8 mouse cellular contexts compared by ENCODE assay signal in genomic region chr14:25713443-25713842, GRCm38 (mm10). TPM values are rescaled to one million over a fixed set of nuclear protein-coding genes. Genes with fewer than 3 reads are reported as not detected.
DNase-seq lines count a peak whose midpoint lies in the region; ATAC-seq and TF ChIP-seq lines count a peak whose summit lies in the region.

No protein-coding gene starts in this region.

- no peaks in the 10 kb centered on the region for H3K4me1 ChIP-seq in forebrain, embryonic 16.5 days (replicated peaks; ENCODE audit: control insufficient read depth, insufficient read depth, low read length)
- H3K4me1 ChIP-seq in forebrain, embryonic 11.5 days (replicated peaks; ENCODE audit: control insufficient read depth, insufficient read depth, low read length), result 0 out of 2 replicates have a peak, but pooled peaks cover 2% of the 10 kb centered on the region
- peaks cover 28% of the 10 kb centered on the region for H3K4me1 ChIP-seq in lung, embryonic 14.5 days (ENCODE audit: insufficient read depth)
- H3K4me1 ChIP-seq in olfactory bulb, adult 2 months (ENCODE audit: control insufficient read depth, insufficient read depth, low read length), result peaks cover 17% of the 10 kb centered on the region
- H3K4me1 ChIP-seq in kidney, embryonic 16.5 days (ENCODE audit: insufficient read depth, low read length), result peaks cover 56% of the 10 kb centered on the region

- H3K9ac ChIP-seq in forebrain, embryonic 16.5 days (replicated peaks; ENCODE audit: low read depth, low read length), result no peak overlapping the region
- no peak overlapping the region for H3K9ac ChIP-seq in forebrain, embryonic 11.5 days (ENCODE audit: low read length)
- H3K9ac ChIP-seq in lung, embryonic 14.5 days, result no peak overlapping the region
- no peak overlapping the region for H3K9ac ChIP-seq in kidney, embryonic 16.5 days (replicated peaks; ENCODE audit: low read length)

- no peaks in the 10 kb centered on the region for H3K27me3 ChIP-seq in forebrain, embryonic 16.5 days (replicated peaks; ENCODE audit: control insufficient read depth, insufficient read depth, low read length)
- no peaks in the 10 kb centered on the region for H3K27me3 ChIP-seq in forebrain, embryonic 11.5 days (ENCODE audit: control insufficient read depth, insufficient read depth, low read length)
- no peaks in the 10 kb centered on the region for H3K27me3 ChIP-seq in lung, embryonic 14.5 days (ENCODE audit: insufficient read depth, low read length)
- H3K27me3 ChIP-seq in kidney, embryonic 16.5 days (ENCODE audit: insufficient read depth, low read length), result no peaks in the 10 kb centered on the region

- DNase-seq in forebrain, embryonic 11.5 days (ENCODE audit: low spot score), result no peak
- peak; percentile 61 for DNase-seq in lung, embryonic 14.5 days
- no peak for DNase-seq in lung, postnatal 10 days
- DNase-seq in brain, adult 2 months (ENCODE audit: low read depth, low spot score), result peak; percentile 67
- no peak for DNase-seq in urinary bladder, postnatal 25 days (ENCODE audit: low spot score)

- peak; percentile 67 for TF ChIP-seq CTCF in lung, embryonic 14.5 days (IDR thresholded peaks at IDR 0.05; ENCODE audit: low read depth)
- peak; percentile 40; the same call in 1 of the 2 replicates for TF ChIP-seq CTCF in olfactory bulb, adult 2 months (IDR thresholded peaks at IDR 0.05; ENCODE audit: insufficient read depth, low read depth, low read length)

- H3K27ac ChIP-seq in forebrain, embryonic 16.5 days (ENCODE audit: low read length), result no peak overlapping the region
- no peak overlapping the region for H3K27ac ChIP-seq in forebrain, embryonic 11.5 days (ENCODE audit: low read depth, low read length)
- H3K27ac ChIP-seq in lung, embryonic 14.5 days (ENCODE audit: low read depth), result no peak overlapping the region
- H3K27ac ChIP-seq in olfactory bulb, adult 2 months (ENCODE audit: insufficient read depth, low read depth, low read length), result no peak overlapping the region
- H3K27ac ChIP-seq in kidney, embryonic 16.5 days (ENCODE audit: low read length), result no peak overlapping the region

- no peak overlapping the region for H3K4me3 ChIP-seq in forebrain, embryonic 16.5 days (replicated peaks; ENCODE audit: low read length)
- H3K4me3 ChIP-seq in forebrain, embryonic 11.5 days (ENCODE audit: low read depth, low read length), result no peak overlapping the region
- H3K4me3 ChIP-seq in lung, embryonic 14.5 days (ENCODE audit: low read depth, low read length), result no peak overlapping the region
- no peak overlapping the region for H3K4me3 ChIP-seq in olfactory bulb, adult 2 months (ENCODE audit: insufficient read depth, low read depth, low read length)
- no peak overlapping the region for H3K4me3 ChIP-seq in kidney, embryonic 16.5 days (ENCODE audit: low read length)

- no peaks in the 10 kb centered on the region for H3K36me3 ChIP-seq in forebrain, embryonic 16.5 days (ENCODE audit: control insufficient read depth, insufficient read depth)
- no peaks in the 10 kb centered on the region for H3K36me3 ChIP-seq in forebrain, embryonic 11.5 days (ENCODE audit: control insufficient read depth, insufficient read depth, low read length)
- peaks cover 24% of the 10 kb centered on the region; the same call in 1 of the 2 replicates for H3K36me3 ChIP-seq in lung, embryonic 14.5 days (ENCODE audit: insufficient read depth)
- H3K36me3 ChIP-seq in kidney, embryonic 16.5 days (ENCODE audit: insufficient read depth, low read length), result no peaks in the 10 kb centered on the region

- no peak for TF ChIP-seq POLR2A in olfactory bulb, adult 2 months (IDR thresholded peaks at IDR 0.05; ENCODE audit: insufficient read depth, low read depth, low read length)

- no peak overlapping the region for H3K4me2 ChIP-seq in forebrain, embryonic 16.5 days (ENCODE audit: low read length)
- no peak overlapping the region for H3K4me2 ChIP-seq in forebrain, embryonic 11.5 days (ENCODE audit: low read depth, low read length, severe bottlenecking)
- H3K4me2 ChIP-seq in lung, embryonic 14.5 days, result no peak overlapping the region
- H3K4me2 ChIP-seq in kidney, embryonic 16.5 days (replicated peaks; ENCODE audit: low read depth, low read length), result no peak overlapping the region

- ATAC-seq in forebrain, embryonic 16.5 days, result peak; percentile 68
- ATAC-seq in forebrain, embryonic 11.5 days (replicated peaks; ENCODE audit: low FRiP score), result no peak
- no peak for ATAC-seq in lung, embryonic 14.5 days (ENCODE audit: insufficient read depth)
- no peak for ATAC-seq in kidney, embryonic 16.5 days (ENCODE audit: low FRiP score, low TSS enrichment)

- H3K9me3 ChIP-seq in forebrain, embryonic 16.5 days (ENCODE audit: control insufficient read depth, low read length), result no peaks in the 10 kb centered on the region
- H3K9me3 ChIP-seq in forebrain, embryonic 11.5 days (ENCODE audit: control insufficient read depth, low read length), result no peaks in the 10 kb centered on the region
- H3K9me3 ChIP-seq in lung, embryonic 14.5 days (ENCODE audit: low read depth, low read length), result no peaks in the 10 kb centered on the region
- H3K9me3 ChIP-seq in kidney, embryonic 16.5 days (ENCODE audit: low read length), result no peaks in the 10 kb centered on the region

- 15% methylated on average over 4 of the region's 4 CpGs for WGBS in forebrain, embryonic 16.5 days
- 17% methylated on average over 4 of the region's 4 CpGs for WGBS in forebrain, embryonic 11.5 days
- 25% methylated on average over 4 of the region's 4 CpGs for WGBS in lung, embryonic 14.5 days
- WGBS in olfactory bulb, adult 2 months, result 27% methylated on average over 4 of the region's 4 CpGs
- 29% methylated on average over 4 of the region's 4 CpGs for WGBS in kidney, embryonic 16.5 days

RNA-seq across cellular contexts. Expression of gene Ppif, which starts 19.5 kb away (rescaled TPM):
- polyA plus RNA-seq in forebrain, embryonic 16.5 days (2015; fragmentation: Nextera tagmentation; extraction: Ambion mirVana), result 24.1 and 26.3 TPM in 2 replicates
- 34.8 and 38.4 TPM in 2 replicates for polyA plus RNA-seq in forebrain, embryonic 11.5 days (2014; fragmentation: Nextera tagmentation; extraction: Ambion mirVana)
- 29.2 and 30.4 TPM in 2 replicates for polyA plus RNA-seq in lung, embryonic 14.5 days (2014; fragmentation: Nextera tagmentation; extraction: Ambion mirVana)
- not detected in 2 replicates for polyA plus RNA-seq in olfactory bulb, adult 2 months (2012; ENCODE audit: insufficient read depth, insufficient read length, low replicate concordance, missing spikeins)
- polyA plus RNA-seq in kidney, embryonic 16.5 days (2015; fragmentation: Nextera tagmentation; extraction: Ambion mirVana), result 42.4 and 55.5 TPM in 2 replicates

RNA-seq across cellular contexts. Expression of gene Zcchc24, which starts 55.4 kb away (rescaled TPM):
- polyA plus RNA-seq in forebrain, embryonic 16.5 days (2015; fragmentation: Nextera tagmentation; extraction: Ambion mirVana), result 10.4 and 13.7 TPM in 2 replicates
- 12.8 and 15.2 TPM in 2 replicates for polyA plus RNA-seq in forebrain, embryonic 11.5 days (2014; fragmentation: Nextera tagmentation; extraction: Ambion mirVana)
- polyA plus RNA-seq in lung, embryonic 14.5 days (2014; fragmentation: Nextera tagmentation; extraction: Ambion mirVana), result 29.6 and 29.8 TPM in 2 replicates
- polyA plus RNA-seq in olfactory bulb, adult 2 months (2012; ENCODE audit: insufficient read depth, insufficient read length, low replicate concordance, missing spikeins), result not detected in 2 replicates
- 12.2 and 17.3 TPM in 2 replicates for polyA plus RNA-seq in kidney, embryonic 16.5 days (2015; fragmentation: Nextera tagmentation; extraction: Ambion mirVana)

Comparison
In these comparisons a context has a peak if more than half of its experiments do, and no peak if none do; other contexts are left out.
1. DNase-seq: peak in lung, embryonic 14.5 days (single experiment) and brain, adult 2 months (single experiment); none in forebrain, embryonic 11.5 days (single experiment), lung, postnatal 10 days (single experiment) and urinary bladder, postnatal 25 days (single experiment).
2. RNA of gene Ppif, which starts 19.5 kb away (polyA plus RNA-seq): 42.4 to 55.5 TPM in kidney, embryonic 16.5 days, 34.8 to 38.4 TPM in forebrain, embryonic 11.5 days, 29.2 to 30.4 TPM in lung, embryonic 14.5 days and 24.1 to 26.3 TPM in forebrain, embryonic 16.5 days; not detected in olfactory bulb, adult 2 months; every median in the first group is over 10 times any median in the second.